Mouse (Mus musculus) midbrain, embryonic 10.5 days (tissue): ENCODE results near the gene Nadk2. TPM values are rescaled to one million over a fixed set of nuclear protein-coding genes. Genes with fewer than 3 reads are reported as not detected.

ENCODE experiments used
- polyA plus RNA-seq: library from polyadenylated mRNA; unstranded; fragments of >200 nt; fragmentation: Nextera tagmentation; extraction: Ambion mirVana; gene quantifications from 2 replicates; pipeline ENCODE4 v1.2.1, GENCODE M21; 2016

The Nadk2 gene
- polyA plus RNA-seq, 1 experiment from 2014 or later = 36.1 TPM

Other genes starting within 250 kb of the Nadk2 start
- 0.63 and 1.9 TPM in 2 replicates for gene Ranbp3l, start 103.3 kb upstream of the Nadk2 start, polyA plus RNA-seq
- 1.9 and 2.2 TPM in 2 replicates for gene Lmbrd2, start 69.3 kb downstream of the Nadk2 start, polyA plus RNA-seq
- 111 and 119 TPM in 2 replicates for gene Skp2, start 84.2 kb downstream of the Nadk2 start, polyA plus RNA-seq
- not detected in 2 replicates for gene Ugt3a1, start 205.6 kb downstream of the Nadk2 start, polyA plus RNA-seq